Mouse (Mus musculus): Measurements from ENCODE around the gene Fh1. TPM values are rescaled to one million over a fixed set of nuclear protein-coding genes. Genes with fewer than 3 reads are reported as not detected.

Gene Fh1
- total RNA-seq, 2 experiments from 2014 or later = 86.1 to 91.7 TPM

GRCm38 (mm10) chr1:175564321-175564720 is 61.1 kb downstream of the Fh1 start:
- DNase-seq (ENCODE audit: extremely low spot score in 1 of 2, low spot score in 2 of 2) = no peak
- intact Hi-C loops (cut with DNase I) = no loop called here

GRCm38 (mm10) chr1:175562379-175562778 is 63.1 kb downstream of the Fh1 start:
- intact Hi-C loops (cut with DNase I) = no loop called here
- DNase-seq (ENCODE audit: extremely low spot score in 1 of 2, low spot score in 2 of 2) = no peak

DNA sequence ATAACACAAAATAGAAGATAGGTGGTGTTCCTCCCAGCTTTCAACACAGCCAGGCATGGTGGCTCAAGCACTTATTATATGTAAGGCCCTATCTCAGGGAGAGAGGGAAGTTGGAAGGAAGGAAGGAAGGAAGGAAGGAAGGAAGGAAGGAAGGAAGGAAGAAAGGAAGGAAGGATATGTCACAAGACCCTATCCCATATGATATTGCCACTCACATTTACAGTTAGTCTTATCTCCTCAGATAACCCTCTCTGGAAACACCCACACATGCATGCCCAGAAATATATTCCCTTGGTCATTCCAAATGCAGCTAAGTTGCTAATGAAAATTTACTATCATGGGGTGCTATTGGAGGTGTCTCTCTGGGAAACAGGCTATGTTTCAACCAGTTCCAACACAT is 63.6 kb downstream of the Fh1 start:
- no peak for DNase-seq (ENCODE audit: extremely low spot score in 1 of 2, low spot score in 2 of 2)
- intact Hi-C loops (cut with DNase I) = no loop called here

GRCm38 (mm10) chr1:175554641-175555040 is 70.8 kb downstream of the Fh1 start:
- intact Hi-C loops (cut with DNase I) = no loop called here
- DNase-seq (ENCODE audit: extremely low spot score in 1 of 2, low spot score in 2 of 2) = peak in 1 of 2 experiments; percentile 9

GRCm38 (mm10) chr1:175552474-175552873 is 73.0 kb downstream of the Fh1 start:
- no peak for DNase-seq (ENCODE audit: extremely low spot score in 1 of 2, low spot score in 2 of 2)
- intact Hi-C loops (cut with DNase I) = no loop called here

GRCm38 (mm10) chr1:175550586-175550985 is 74.8 kb downstream of the Fh1 start:
- intact Hi-C loops (cut with DNase I) = no loop called here
- peak in 1 of 2 experiments; percentile 29 for DNase-seq (ENCODE audit: extremely low spot score in 1 of 2, low spot score in 2 of 2)

Other genes starting within 250 kb of the Fh1 start
- 100 to 1,000 TPM; 104 to 110 TPM for gene Rgs7, start 133.1 kb downstream of the Fh1 start, total RNA-seq (2021)
- gene Kmo, start 5.3 kb downstream of the Fh1 start, total RNA-seq (2021) = not detected
- 10 to 100 TPM; 12.0 to 17.8 TPM for gene Opn3, start 67.1 kb upstream of the Fh1 start, total RNA-seq (2021)
- gene Chml, start 67.3 kb upstream of the Fh1 start, total RNA-seq (2021) = 10 to 100 TPM; 15.9 to 20.2 TPM
- gene Wdr64, start 73.0 kb upstream of the Fh1 start, total RNA-seq (2021) = not detected